Mouse (Mus musculus) G1E-ER4 (cell line): ENCODE results near the gene Agap1. TPM values are rescaled to one million over a fixed set of nuclear protein-coding genes. Genes with fewer than 3 reads are reported as not detected.

Experiments
- GATA1 ChIP-seq: IDR thresholded peaks from one replicate; pipeline ENCODE4 v1.8.0; 2012; ENCODE audit warnings: low read length, inconsistent platforms
- polyA plus RNA-seq: library from polyadenylated mRNA; stranded (reverse); fragments of >175 nt; gene quantifications from 2 replicates; pipeline ENCODE4 v1.2.3, GENCODE M21; 2012

Agap1 gene
- polyA plus RNA-seq, 1 experiment: not detected

GRCm38 (mm10) chr1:89927061-89927661 is 472.6 kb downstream of the Agap1 start:
- no peak for TF ChIP-seq GATA1

- TF ChIP-seq GATA1: no peak
These were observed 474.1 kb downstream of the Agap1 start for GRCm38 (mm10) chr1:89928676-89929075.

DNA sequence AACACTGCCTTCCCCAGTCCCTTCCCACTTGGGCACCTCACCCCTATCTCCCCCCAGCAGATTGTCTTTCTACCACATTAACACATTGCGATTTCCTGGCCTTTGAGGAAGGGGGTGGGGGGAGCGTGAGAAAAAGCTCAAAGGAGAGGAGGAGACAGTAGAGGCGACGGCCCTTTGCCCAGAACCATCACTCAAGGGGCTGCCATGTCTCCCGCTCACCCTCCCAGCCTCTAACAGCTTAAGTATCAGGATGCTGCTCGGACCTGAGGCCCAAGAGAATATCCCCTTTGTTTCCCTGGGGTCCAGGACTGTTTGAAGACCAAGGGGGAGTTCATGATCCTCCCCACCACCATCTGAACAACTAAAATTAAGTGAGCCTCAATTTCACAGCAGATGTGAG is 474.6 kb downstream of the Agap1 start:
- TF ChIP-seq GATA1: no peak

DNA sequence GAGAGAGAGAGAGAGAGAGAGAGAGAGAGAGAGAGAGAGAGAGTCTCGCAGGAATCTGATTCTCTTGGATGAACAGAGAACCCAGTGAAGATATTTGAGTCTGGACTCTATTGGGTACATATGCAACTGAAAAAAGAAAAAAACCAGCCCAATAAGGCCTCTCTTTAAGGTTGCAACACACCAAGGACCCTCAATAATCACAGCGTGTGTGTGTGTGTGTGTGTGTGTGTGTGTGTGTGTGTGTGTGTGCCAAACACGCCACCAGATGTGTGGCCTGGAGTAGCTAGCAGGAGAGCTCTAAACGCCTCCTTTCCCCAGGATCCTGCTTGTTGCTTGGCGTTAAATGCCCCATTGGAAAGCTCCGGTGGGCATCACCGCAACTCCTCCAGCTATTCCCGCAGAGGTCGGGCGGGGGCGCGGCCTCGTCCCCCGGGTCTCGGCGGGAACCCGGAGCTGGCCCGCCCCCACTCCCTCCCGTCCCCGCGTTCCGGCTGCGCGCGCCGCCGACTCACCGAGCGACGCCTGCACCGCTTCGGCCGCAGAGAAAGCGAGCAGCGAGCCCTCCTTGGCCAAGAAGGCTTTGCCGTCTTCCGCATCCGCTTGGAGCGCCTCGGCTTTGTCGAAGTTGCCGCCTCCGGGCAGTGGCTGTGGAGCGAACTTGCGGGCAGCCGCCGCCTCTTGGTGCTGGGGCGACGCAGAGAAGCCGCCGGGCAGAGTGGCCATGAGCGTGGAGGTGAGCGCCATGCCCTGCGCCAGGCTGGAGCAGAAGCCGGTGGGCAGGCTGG is 475.3 kb downstream of the Agap1 start:
- no peak for TF ChIP-seq GATA1

DNA sequence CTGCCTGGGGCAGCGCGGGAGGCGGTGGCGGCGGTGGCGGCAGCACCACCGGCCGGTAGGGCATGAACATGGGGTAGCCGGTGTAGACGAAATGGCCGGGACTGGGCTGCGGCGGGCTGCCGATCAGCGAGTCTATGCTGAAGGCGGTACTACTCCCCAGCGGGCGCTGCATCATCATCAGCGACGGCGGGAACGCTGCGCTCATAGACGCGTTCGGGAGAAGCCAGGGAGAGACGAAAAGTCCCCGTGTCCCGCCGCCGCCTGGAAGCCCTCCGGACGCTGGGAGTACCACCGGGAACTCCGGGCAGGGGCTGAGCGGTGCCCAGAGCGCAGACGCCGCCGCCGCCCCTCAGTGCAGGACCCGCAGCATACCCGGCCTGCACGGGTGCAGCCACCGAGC is 475.9 kb downstream of the Agap1 start:
- no peak for TF ChIP-seq GATA1

DNA sequence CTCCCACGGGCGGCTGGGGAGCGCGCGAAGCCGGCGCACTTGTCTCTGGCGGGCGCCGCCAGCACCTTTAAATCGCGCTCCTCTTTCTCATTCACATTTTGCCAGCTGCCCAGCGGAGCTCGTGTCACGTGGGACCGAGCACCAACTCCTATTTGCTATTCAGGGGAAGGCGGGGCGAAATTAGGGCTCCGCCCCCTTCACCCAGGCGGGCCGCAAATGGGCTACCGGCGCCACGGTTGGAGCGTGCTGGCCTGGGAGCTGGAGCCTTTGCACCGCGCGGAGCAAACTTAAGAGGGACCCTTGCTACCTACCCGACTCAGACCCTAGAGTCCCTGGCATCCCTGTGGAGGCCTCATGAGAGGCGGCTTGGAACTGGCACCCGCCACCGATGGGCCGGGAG is 476.5 kb downstream of the Agap1 start, which contains the start of gene Gbx2:
TSS of gene Gbx2 (minus strand) at position 60 of the 400 bp plus-strand sequence.
- no peak for TF ChIP-seq GATA1

DNA sequence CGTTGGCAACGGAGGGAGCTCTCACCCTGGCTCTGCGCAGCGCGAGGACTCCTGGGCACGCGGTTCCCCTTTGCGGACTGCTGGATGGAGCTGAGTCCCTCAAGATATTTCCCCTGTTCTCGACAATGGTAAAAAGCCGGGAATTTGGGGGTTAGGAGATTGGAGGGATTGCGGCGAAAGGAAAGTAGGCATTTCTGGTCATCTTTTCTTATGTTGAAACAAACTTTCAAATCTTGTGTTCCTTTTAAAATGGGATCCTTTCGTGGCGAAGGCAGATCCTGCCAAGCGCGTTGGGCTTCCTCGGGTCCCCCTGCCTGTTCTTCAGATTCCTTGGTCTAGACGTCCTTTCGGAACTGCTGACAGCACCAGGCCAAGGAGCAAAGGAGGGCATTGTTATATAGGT is 477.4 kb downstream of the Agap1 start:
- no peak for TF ChIP-seq GATA1

DNA sequence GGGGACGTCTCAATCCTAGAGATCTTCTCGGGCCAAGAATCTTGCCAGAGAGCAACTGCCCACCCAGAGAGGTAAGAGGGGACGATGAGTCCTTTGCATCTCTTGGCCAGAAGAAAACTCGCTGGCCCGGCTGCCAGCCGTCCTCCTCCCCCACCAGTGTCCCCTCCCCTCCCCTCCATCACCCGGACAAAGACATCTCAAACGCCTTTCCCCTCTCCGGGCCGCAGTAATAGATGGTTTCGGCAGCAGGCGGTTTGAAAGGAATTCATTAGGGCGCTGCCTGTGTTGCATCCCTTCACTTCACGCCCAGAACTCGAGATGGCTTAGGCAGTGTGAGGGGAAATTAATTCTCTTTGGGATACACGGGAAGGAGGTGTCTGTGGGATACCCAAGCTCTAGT is 478.0 kb downstream of the Agap1 start:
- no peak for TF ChIP-seq GATA1

DNA sequence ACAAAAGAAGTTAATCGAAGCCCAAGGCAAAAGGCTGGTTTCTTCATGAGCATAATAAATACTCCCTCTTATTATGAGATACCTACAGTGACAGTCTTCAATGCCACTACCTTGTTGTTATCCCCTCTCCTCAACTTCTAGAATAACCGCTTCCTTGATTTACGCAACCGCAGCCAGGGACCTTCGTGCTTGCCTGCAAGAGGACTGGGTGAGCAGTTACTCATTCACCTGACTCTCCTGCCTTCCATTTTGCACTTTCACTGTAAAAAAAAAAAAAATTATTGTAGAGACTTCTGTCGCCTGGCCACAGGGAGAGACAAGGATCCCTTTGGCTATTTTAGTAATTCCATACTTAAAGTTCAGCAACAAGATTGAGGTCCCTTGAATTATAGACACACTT is 478.4 kb downstream of the Agap1 start:
- TF ChIP-seq GATA1: no peak

- no peak for TF ChIP-seq GATA1
These were observed 479.2 kb downstream of the Agap1 start for GRCm38 (mm10) chr1:89933786-89934185.

- TF ChIP-seq GATA1: no peak
These were observed 480.0 kb downstream of the Agap1 start for GRCm38 (mm10) chr1:89934316-89935260.

GRCm38 (mm10) chr1:89935493-89936348 is 481.1 kb downstream of the Agap1 start:
- TF ChIP-seq GATA1: no peak

- no peak for TF ChIP-seq GATA1
These were observed 484.4 kb downstream of the Agap1 start for GRCm38 (mm10) chr1:89938884-89939595.

- no peak for TF ChIP-seq GATA1
These were observed 485.0 kb downstream of the Agap1 start for GRCm38 (mm10) chr1:89939596-89939960.
